Mouse (Mus musculus): Measurements from ENCODE around the gene Ptpn22. TPM values are rescaled to one million over a fixed set of nuclear protein-coding genes. Genes with fewer than 3 reads are reported as not detected.

The Ptpn22 gene
- polyA plus RNA-seq, 1 experiment, result 6.3 TPM

GRCm38 (mm10) chr3:103920094-103920493, 60.5 kb downstream of the Ptpn22 start:
- H3K4me1 ChIP-seq (ENCODE audit: control insufficient read depth, insufficient read depth, insufficient read length, low read length), result no peaks in the 10 kb centered on the region
- TF ChIP-seq CTCF (IDR thresholded peaks at IDR 0.05; ENCODE audit: extremely low read depth, insufficient read length, insufficient replicate concordance, low read depth, low read length) (no peak), POLR2A (IDR thresholded peaks at IDR 0.05; ENCODE audit: low read depth, low read length) (no peak)
- WGBS, result 92% methylated on average over 1 of the region's 1 CpGs
- no peaks in the 10 kb centered on the region for H3K27me3 ChIP-seq (ENCODE audit: control insufficient read depth, insufficient read depth, low read length)
- no peak overlapping the region for H3K4me3 ChIP-seq (ENCODE audit: low read depth, low read length)
- H3K27ac ChIP-seq (ENCODE audit: insufficient read depth, low read depth, low read length), result no peak overlapping the region
- H3K36me3 ChIP-seq (ENCODE audit: control insufficient read depth, insufficient read depth, low read length), result no peaks in the 10 kb centered on the region

- TF ChIP-seq POLR2A (IDR thresholded peaks at IDR 0.05; ENCODE audit: low read depth, low read length), result no peak
- no peak for TF ChIP-seq CTCF (IDR thresholded peaks at IDR 0.05; ENCODE audit: extremely low read depth, insufficient read length, insufficient replicate concordance, low read depth, low read length)
- H3K27ac ChIP-seq (ENCODE audit: insufficient read depth, low read depth, low read length), result no peak overlapping the region
- H3K4me3 ChIP-seq (ENCODE audit: low read depth, low read length), result no peak overlapping the region
- H3K27me3 ChIP-seq (ENCODE audit: control insufficient read depth, insufficient read depth, low read length), result no peaks in the 10 kb centered on the region
- peaks cover 3% of the 10 kb centered on the region; the same call in 1 of the 2 replicates for H3K4me1 ChIP-seq (ENCODE audit: control insufficient read depth, insufficient read depth, insufficient read length, low read length)
- H3K36me3 ChIP-seq (ENCODE audit: control insufficient read depth, insufficient read depth, low read length), result peaks cover 8% of the 10 kb centered on the region
- 78% methylated on average over 3 of the region's 3 CpGs for WGBS
Measured at GRCm38 (mm10) chr3:103925302-103925701, 65.7 kb downstream of the Ptpn22 start.

GRCm38 (mm10) chr3:103927511-103927910, 67.9 kb downstream of the Ptpn22 start:
- Histone ChIP-seq H3K36me3 (ENCODE audit: control insufficient read depth, insufficient read depth, low read length) (peaks cover 14% of the 10 kb centered on the region), H3K27me3 (ENCODE audit: control insufficient read depth, insufficient read depth, low read length) (no peaks in the 10 kb centered on the region), H3K4me1 (ENCODE audit: control insufficient read depth, insufficient read depth, insufficient read length, low read length) (peaks cover 3% of the 10 kb centered on the region; the same call in 1 of the 2 replicates), H3K4me3 (ENCODE audit: low read depth, low read length) (no peak overlapping the region), H3K27ac (ENCODE audit: insufficient read depth, low read depth, low read length) (no peak overlapping the region)
- TF ChIP-seq POLR2A (IDR thresholded peaks at IDR 0.05; ENCODE audit: low read depth, low read length) (no peak), CTCF (IDR thresholded peaks at IDR 0.05; ENCODE audit: extremely low read depth, insufficient read length, insufficient replicate concordance, low read depth, low read length) (no peak)
- WGBS, result 51% methylated on average over 6 of the region's 6 CpGs

- TF ChIP-seq POLR2A (IDR thresholded peaks at IDR 0.05; ENCODE audit: low read depth, low read length), result no peak
- TF ChIP-seq CTCF (IDR thresholded peaks at IDR 0.05; ENCODE audit: extremely low read depth, insufficient read length, insufficient replicate concordance, low read depth, low read length), result no peak
- 82% methylated on average over 1 of the region's 1 CpGs for WGBS
- no peaks in the 10 kb centered on the region for H3K27me3 ChIP-seq (ENCODE audit: control insufficient read depth, insufficient read depth, low read length)
Measured at GRCm38 (mm10) chr3:103944794-103945562, 85.4 kb downstream of the Ptpn22 start.

GRCm38 (mm10) chr3:103948666-103949065, 89.1 kb downstream of the Ptpn22 start:
- whole genome bisulfite sequencing, result 90% methylated on average over 7 of the region's 7 CpGs
- TF ChIP-seq CTCF (IDR thresholded peaks at IDR 0.05; ENCODE audit: extremely low read depth, insufficient read length, insufficient replicate concordance, low read depth, low read length) (no peak), POLR2A (IDR thresholded peaks at IDR 0.05; ENCODE audit: low read depth, low read length) (no peak)

More at GRCm38 (mm10) chr3:103944794-103945562, 85.4 kb downstream of the Ptpn22 start:
- Histone ChIP-seq H3K4me1 (ENCODE audit: control insufficient read depth, insufficient read depth, insufficient read length, low read length) (no peaks in the 10 kb centered on the region), H3K36me3 (ENCODE audit: control insufficient read depth, insufficient read depth, low read length) (no peaks in the 10 kb centered on the region), H3K4me3 (ENCODE audit: low read depth, low read length) (no peak overlapping the region), H3K27ac (ENCODE audit: insufficient read depth, low read depth, low read length) (no peak overlapping the region)

GRCm38 (mm10) chr3:103960622-103961021, 101.0 kb downstream of the Ptpn22 start:
- H3K36me3 ChIP-seq (ENCODE audit: control insufficient read depth, insufficient read depth, low read length), result peaks cover 15% of the 10 kb centered on the region
- WGBS, result 85% methylated on average over 3 of the region's 3 CpGs
- no peaks in the 10 kb centered on the region for H3K27me3 ChIP-seq (ENCODE audit: control insufficient read depth, insufficient read depth, low read length)
- no peak for TF ChIP-seq POLR2A (IDR thresholded peaks at IDR 0.05; ENCODE audit: low read depth, low read length)
- no peak for TF ChIP-seq CTCF (IDR thresholded peaks at IDR 0.05; ENCODE audit: extremely low read depth, insufficient read length, insufficient replicate concordance, low read depth, low read length)
- H3K4me1 ChIP-seq (ENCODE audit: control insufficient read depth, insufficient read depth, insufficient read length, low read length), result no peaks in the 10 kb centered on the region
- H3K4me3 ChIP-seq (ENCODE audit: low read depth, low read length), result no peak overlapping the region
- H3K27ac ChIP-seq (ENCODE audit: insufficient read depth, low read depth, low read length), result no peak overlapping the region

More at GRCm38 (mm10) chr3:103948666-103949065, 89.1 kb downstream of the Ptpn22 start:
- Histone ChIP-seq H3K27me3 (ENCODE audit: control insufficient read depth, insufficient read depth, low read length) (no peaks in the 10 kb centered on the region), H3K4me1 (ENCODE audit: control insufficient read depth, insufficient read depth, insufficient read length, low read length) (no peaks in the 10 kb centered on the region), H3K27ac (ENCODE audit: insufficient read depth, low read depth, low read length) (no peak overlapping the region), H3K4me3 (ENCODE audit: low read depth, low read length) (no peak overlapping the region), H3K36me3 (ENCODE audit: control insufficient read depth, insufficient read depth, low read length) (no peaks in the 10 kb centered on the region)

Other genes starting within 250 kb of the Ptpn22 start
- gene Atg4a-ps, start 213.7 kb upstream of the Ptpn22 start, polyA plus RNA-seq (2012; rRNA removed), result not detected in 2 replicates
- gene Olfml3, start 121.8 kb upstream of the Ptpn22 start, polyA plus RNA-seq (2012; rRNA removed), result 4.0 and 5.7 TPM in 2 replicates
- not detected in 2 replicates for gene Gm10964, start 120.4 kb upstream of the Ptpn22 start, polyA plus RNA-seq (2012; rRNA removed)
- gene Hipk1, start 68.2 kb upstream of the Ptpn22 start, polyA plus RNA-seq (2012; rRNA removed), result 27.2 and 55.2 TPM in 2 replicates
- 5.2 and 5.3 TPM in 2 replicates for gene Dclre1b, start 50.4 kb upstream of the Ptpn22 start, polyA plus RNA-seq (2012; rRNA removed)
- 3.8 and 9.4 TPM in 2 replicates for gene Ap4b1, start 50.3 kb upstream of the Ptpn22 start, polyA plus RNA-seq (2012; rRNA removed)
- gene Gm43064, start 50.2 kb upstream of the Ptpn22 start, polyA plus RNA-seq (2012; rRNA removed), result not detected in 2 replicates
- gene Bcl2l15, start 27.2 kb upstream of the Ptpn22 start, polyA plus RNA-seq (2012; rRNA removed), result 0.66 and 23.5 TPM in 2 replicates
- gene Rsbn1, start 54.3 kb downstream of the Ptpn22 start, polyA plus RNA-seq (2012; rRNA removed), result 1.2 and 2.7 TPM in 2 replicates
- 2.0 and 3.2 TPM in 2 replicates for gene Phtf1, start 108.3 kb downstream of the Ptpn22 start, polyA plus RNA-seq (2012; rRNA removed)